Mouse (Mus musculus) natural killer cell, adult 2 months (primary cell): ENCODE data around the gene Gm12789.
"Not testable (repeated sequence)": the region's sequence is repeated elsewhere in the genome, so short reads cannot be mapped to it uniquely, and the experiment has no call there.

Experiments used
- DNase-seq, 2 experiments: peaks; one replicate each; pipeline ENCODE4 v3.0.0; 2022; ENCODE audit warnings: low spot score in 2 of 2

The Gm12789 gene

DNA sequence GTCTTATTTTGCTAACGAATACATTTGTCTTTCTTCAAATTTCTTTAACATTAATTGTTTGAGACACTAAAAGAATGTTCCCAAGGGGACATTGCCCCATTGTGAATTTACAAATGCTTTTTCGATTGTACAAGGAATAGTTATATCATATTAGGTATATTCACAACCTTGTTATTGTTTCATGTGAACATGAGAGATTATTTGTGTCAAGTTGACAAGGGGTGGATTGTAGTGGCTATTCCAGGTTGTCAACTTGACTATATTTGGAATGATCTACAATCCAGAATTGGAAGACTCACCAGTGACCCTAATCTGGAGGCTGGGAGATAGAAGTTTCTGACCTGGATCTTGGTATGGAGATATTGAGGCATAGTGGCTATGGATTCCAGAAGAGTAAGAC lies at the start of gene Gm12789:
Gm12789 (plus strand) TSS at position 301 of the 400 bp plus-strand sequence.
- DNase-seq: not testable (repeated sequence)

DNA sequence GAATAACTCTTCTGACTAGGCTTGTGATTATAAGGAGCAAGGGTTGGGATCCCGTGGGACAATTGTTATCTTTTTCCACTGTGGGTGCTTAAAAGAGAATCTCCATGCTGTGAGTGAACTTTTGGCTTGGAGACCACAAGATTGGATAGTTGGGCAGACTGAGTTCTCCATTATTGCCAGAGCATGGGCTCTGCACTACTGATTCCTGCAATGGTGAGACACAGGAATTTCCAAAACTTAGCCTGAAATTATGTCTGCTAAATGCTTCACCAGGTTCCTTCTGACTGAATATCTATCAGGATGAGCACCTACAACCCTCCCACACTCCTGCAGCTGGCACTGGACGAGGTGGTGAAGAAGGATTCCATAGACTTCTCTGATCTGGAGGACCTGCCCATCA lies 46.3 kb upstream of the Gm12789 start, which contains the start of gene Gm12794:
Gm12794 (plus strand) TSS at position 301 of the 400 bp plus-strand sequence.
- not testable (repeated sequence) for DNase-seq

DNA sequence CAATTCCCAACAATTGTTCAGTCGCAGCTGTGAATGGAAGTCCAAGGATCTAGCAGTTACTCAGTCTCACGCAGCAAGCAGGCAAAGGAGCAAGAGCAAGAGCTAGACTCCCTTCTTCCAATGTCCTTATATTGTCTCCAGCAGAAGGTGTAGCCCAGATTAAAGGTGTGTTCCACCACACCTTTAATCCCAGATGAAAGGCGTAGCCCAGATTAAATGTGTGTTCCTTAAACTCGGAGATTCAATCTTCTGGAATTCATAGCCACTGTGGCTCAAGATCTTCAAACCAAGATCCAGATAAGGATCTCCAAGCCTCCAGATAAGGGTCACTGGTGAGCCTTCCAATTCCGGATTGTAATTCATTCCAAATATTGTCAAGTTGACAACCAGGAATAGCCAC lies 5.5 kb upstream of the Gm12789 start, which contains the start of gene Gm12790:
Gm12790 (minus strand) TSS at position 101 of the 400 bp plus-strand sequence.
- DNase-seq: not testable (repeated sequence)

DNA sequence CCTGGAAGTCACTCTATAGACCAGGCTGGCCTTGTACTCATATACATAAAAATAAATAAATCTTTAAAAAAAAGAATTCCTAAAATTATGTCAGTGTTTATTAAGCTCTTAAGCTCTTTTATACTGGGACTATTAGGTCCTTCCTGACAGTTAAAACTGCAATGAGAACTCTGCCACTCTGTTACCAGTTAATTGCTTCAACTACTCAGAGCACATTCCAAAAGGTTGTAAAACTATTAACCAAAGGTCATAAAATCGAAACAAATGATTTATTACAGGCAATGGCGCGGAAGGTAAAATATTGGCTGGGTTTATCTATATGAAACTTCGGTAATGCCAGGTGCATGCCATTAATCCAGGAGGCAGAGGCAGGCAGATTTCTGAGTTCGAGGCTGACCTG lies 748 bp upstream of the Gm12789 start:
- DNase-seq: no peak

DNA sequence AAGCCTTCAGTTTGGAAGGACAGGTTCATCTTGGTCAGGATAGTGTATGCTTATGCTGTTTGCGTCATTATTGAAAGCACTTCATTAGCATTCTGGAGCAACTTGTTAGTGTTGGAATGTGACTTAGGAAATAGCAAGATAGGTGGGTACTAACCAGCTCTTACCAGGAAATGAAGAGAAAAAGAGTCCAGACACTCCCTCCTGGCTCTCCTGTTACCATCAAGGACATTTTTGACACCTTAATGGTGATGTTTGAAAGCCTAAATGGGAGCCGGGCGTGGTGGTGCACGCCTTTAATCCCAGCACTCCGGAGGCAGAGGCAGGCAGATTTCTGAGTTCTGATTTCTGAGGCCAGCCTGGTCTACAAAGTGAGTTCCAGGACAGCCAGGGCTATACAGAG lies 11.0 kb downstream of the Gm12789 start:
- DNase-seq: no peak

DNA sequence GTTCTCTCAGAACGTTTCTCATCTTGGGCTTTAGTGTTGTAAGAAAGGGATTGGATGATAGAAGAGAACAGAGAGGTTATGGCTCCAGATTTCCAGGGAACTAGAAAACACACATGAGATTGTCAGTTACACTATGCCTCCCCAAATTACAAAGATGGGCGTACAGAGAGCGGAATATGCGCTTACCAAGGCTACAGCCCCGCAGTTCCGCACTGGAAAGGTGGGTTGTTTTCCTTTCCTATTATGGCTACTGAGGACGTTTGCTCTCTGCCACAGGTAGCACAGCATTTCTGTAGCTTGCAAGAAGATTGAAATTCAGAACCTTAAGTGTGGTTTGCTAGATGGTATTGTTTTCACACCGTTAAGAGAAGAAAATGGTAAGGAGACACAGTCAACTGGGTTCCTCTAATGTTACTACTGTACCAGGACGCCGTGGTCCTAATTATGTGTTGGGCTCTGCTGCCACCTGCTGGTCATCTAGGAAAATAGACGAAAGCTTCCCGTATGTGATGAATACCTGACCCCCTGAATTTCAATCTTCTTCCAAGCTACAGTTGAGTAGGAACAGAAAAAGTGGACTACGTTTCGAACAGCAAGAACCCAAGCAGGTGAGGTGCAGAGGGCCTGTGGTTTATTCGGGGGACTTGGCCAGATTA lies 12.0 kb downstream of the Gm12789 start:
- peak in 1 of 2 experiments; percentile 13 for DNase-seq

DNA sequence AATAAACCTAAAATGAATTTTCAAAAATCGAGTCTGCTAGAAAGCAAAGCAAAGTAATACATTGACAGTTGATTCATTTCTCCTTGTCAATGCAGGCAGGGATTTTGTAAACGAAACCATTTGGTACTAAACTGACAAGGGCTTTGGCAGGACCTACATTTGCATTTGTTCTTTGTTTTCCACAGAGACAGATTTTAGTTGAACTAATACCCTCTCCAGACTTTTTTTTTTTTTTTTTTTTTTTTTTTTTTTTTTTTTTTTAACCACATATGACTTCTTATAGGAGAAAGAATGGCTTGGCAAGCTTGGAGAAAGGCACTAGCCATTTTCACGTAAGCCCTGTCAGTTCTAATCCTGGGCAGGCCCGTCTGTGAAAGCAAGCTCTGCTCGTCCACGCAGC lies 40.2 kb downstream of the Gm12789 start:
- DNase-seq: no peak
